Mouse (Mus musculus): Measurements from ENCODE around the gene Pigu. TPM values are rescaled to one million over a fixed set of nuclear protein-coding genes. Genes with fewer than 3 reads are reported as not detected.

The Pigu gene
- total RNA-seq, 2 experiments from 2014 or later: 28.6 to 29.4 TPM

DNA sequence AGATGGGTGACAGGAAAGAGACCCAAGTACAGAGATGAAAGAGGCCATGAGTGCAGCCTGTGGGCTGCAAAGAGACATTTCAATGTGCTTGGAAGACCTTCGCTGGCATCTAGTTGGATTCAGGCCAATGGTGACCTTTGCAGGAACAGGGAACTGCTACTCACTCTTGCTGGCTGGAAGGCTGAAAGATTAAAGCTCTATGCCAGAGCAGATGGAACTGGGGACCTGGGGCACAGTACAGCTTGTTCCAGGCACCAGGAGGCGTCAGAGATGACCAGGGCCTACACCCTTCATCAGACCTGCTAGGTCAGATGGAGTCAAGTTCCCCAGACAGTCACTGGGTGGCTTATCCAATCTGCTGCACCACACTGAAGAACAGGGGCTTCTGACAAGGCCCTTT, 63.8 kb downstream of the Pigu start:
- no peak for DNase-seq (ENCODE audit: low spot score in 2 of 2)

DNA sequence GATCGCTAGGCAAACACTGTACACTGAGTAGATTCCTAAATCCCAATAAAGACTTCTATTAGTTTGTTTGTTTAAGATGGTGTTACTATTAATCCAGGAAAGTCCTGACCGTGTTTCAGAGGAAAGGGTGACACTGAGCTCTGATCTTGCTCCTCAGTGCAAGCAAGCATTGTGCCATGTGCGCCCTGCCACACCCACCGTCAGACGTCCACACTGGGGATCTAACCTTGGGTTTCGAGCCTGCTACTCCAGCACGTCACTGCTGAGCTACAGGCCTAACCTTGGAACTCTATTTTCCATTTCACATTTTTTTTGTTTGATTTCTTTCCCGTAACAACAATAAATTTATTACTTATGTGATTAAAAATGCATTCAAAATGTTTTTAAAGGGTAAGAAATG, 67.2 kb downstream of the Pigu start:
- no peak for DNase-seq (ENCODE audit: low spot score in 2 of 2)

DNA sequence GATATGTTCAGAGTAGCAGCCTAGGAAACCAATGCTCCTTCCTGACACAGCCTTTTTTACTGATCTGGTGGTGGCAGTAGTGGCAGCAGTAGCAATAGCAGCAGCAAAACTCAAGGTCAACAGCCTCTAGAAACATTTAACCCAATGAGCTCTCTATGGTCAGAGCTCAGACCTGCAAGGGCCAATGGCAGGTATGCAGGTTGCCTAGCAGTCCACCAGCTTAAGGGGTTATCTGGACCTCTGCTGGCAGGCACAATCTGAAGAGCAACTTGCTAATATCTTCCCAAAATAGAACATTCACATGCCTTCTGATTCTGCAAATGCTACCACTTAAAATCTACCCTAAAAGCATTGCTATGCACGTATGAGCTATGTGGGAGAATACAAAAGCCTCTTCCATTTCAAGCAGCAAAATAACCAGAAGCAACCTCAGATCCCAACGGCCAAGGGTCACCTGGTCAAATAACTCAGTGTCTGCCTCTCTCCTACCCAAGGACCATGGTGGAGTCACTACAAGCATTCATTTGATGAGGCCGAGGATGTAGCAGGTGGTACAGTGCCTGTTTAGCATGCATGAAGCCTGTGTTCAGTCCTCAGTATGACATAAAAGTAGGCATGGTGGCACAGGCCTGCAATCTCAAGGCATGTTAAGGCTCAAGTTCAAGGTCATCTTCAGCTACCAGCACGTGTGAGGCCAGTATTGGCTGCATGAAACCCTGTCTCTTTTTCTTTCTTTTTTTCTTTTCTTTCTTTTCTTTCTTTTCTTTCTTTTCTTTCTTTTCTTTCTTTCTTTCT, 69.6 kb downstream of the Pigu start:
- no peak for DNase-seq (ENCODE audit: low spot score in 2 of 2)

GRCm38 (mm10) chr2:155285744-155286143, 71.5 kb downstream of the Pigu start:
- no peak for DNase-seq (ENCODE audit: low spot score in 2 of 2)

- peak in 1 of 2 experiments; percentile 63 for DNase-seq (ENCODE audit: low spot score in 2 of 2)
Measured at GRCm38 (mm10) chr2:155284647-155285046, 72.6 kb downstream of the Pigu start.

- peak in 1 of 2 experiments; percentile 72 for DNase-seq (ENCODE audit: low spot score in 2 of 2)
Measured at GRCm38 (mm10) chr2:155283793-155284192, 73.4 kb downstream of the Pigu start.

DNA sequence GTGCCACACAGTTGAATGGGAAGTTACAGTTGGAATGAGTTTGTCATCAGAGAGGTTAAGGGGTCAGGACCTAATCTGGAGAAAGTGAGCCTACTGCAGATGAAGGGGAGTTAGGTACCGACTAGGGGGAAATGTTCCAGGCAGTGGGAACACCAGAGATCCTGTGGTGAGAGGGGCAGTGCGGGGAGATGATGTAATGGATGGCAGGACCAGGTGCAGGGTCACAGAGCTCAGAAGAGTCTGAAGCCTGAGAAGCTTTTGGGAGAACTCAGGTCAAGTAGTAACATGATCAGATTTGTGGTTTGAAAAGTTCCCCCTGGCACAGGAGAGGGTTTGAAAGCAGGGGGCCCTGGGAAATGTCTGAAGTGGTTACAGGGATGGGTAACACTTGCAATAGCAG, 77.1 kb downstream of the Pigu start:
- no peak for DNase-seq (ENCODE audit: low spot score in 2 of 2)

GRCm38 (mm10) chr2:155279163-155279562, 78.1 kb downstream of the Pigu start:
- DNase-seq (ENCODE audit: low spot score in 2 of 2): no peak

GRCm38 (mm10) chr2:155278361-155278760, 78.9 kb downstream of the Pigu start:
- no peak for DNase-seq (ENCODE audit: low spot score in 2 of 2)

- no peak for DNase-seq (ENCODE audit: low spot score in 2 of 2)
Measured at GRCm38 (mm10) chr2:155277721-155278120, 79.5 kb downstream of the Pigu start.

- DNase-seq (ENCODE audit: low spot score in 2 of 2): peak; percentile 50 to 67
Measured at GRCm38 (mm10) chr2:155276621-155277175, 80.5 kb downstream of the Pigu start.

DNA sequence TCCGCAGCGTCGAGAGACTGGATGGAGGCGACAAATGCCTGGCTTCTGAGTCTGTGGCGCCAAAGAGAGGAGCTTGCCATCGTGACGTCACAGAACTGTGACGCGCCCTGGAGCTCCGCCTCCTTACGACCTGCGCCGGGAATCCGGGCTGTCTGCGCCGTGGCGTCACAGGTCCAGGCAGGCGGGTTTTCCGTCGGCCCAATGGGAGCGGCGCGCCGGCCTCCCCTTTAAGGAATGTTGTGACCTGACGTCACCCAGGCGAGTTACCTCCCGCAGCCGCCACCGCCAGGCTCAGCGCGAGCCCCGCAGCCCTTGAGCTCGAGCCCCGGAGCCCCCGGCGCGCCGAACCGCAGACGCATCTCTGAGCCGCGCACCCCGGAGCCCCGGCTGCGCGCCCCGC, 81.0 kb downstream of the Pigu start, which contains the start of gene Map1lc3a:
Gene Map1lc3a (plus strand): TSS at position 103 of the 400 bp plus-strand sequence.
- peak; percentile 92 to 95 for DNase-seq (ENCODE audit: low spot score in 2 of 2)

GRCm38 (mm10) chr2:155273603-155274002, 83.6 kb downstream of the Pigu start:
- DNase-seq (ENCODE audit: low spot score in 2 of 2): no peak

DNA sequence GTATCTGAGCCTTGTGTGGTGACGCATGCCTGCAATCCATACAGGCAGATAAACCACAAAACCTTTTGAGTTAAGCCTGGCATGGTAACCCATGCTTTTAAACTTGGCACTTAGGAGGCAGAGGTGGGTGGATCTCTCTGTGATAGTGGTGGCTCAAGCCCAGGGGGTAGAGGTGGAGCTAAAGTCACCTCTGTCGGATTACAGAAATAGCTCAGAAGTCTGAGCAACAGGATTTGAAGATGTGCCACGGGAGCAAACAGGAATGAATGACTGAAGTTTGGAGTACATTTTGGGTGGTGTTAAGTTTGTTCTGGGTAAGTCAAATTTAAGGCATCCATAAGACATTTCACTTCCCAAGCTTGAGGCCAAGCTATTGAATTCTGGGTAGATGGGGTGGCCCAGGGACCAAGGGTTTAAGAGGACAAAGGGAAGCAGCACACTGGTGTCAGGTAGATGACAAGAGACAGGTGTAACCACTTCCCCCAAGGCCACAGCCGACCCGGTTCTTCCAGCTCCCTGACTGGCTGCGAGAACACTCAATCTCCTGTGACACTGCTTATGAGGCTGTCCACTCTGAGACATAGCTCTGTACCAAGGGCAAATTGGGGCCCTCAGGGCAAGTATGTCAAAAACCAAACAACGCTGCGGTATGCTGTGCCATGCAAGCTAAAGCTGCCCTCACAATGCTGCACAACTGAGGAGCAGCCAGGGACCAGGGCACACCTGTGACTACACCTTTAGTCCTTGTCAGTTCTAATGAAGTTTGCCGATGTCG, 84.6 kb downstream of the Pigu start:
- no peak for DNase-seq (ENCODE audit: low spot score in 2 of 2)

DNA sequence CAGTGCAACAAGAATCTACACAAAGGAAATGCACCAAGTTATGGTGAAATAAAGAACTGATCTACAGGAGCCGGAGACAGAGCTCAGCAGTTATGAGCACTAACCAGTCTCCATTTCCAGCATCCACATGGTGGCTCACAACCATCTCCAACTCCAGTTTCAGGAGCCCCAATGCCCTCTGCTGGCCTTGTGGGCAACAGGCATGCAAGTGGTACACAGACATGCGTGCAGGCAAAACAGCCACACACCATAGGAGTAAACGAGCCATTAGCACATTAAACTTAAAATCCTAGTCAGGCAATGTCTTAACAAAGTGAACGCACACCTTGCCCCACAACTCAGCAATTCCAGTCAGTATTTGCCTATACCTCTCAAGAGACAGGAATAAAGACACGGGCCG, 85.3 kb downstream of the Pigu start:
- no peak for DNase-seq (ENCODE audit: low spot score in 2 of 2)

DNA sequence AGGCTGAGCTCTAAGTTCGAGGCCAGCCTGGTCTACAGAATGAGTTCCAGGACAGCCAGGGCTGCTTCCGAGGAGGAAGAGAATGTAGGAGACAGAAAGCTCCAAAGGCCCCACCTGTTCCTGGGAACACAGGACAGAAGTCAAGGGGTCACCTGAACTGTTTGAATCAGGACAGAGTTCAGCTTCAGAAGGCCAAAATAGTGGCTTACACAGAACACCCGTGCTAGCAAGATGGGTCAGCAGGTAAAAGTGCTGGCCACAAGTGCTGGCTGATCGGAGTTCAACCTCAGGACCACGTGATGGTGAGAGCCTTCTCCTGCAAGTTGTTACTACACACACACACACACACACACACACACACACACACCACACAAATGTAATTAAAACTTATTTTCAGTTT, 90.3 kb downstream of the Pigu start:
- no peak for DNase-seq (ENCODE audit: low spot score in 2 of 2)

DNA sequence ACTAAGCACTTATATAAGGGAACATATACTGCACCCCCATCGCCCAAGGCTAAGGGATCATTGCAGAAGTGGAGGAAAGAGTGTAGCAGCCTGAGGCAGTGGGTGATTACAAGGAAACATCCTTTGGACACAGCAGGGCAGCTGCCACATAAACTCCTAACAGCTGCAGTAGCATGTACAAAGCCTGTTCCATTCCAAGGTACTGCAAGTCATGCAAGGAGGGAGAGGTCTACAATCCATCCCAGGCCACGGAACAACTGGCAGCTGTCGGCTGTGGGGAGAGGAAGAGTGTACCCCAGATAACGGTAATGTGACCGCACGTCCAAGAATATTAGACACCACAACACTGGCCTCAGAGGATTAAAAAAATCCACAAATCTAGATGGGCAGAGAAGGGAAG, 91.7 kb downstream of the Pigu start:
- DNase-seq (ENCODE audit: low spot score in 2 of 2): no peak

- DNase-seq (ENCODE audit: low spot score in 2 of 2): no peak
Measured at GRCm38 (mm10) chr2:155249588-155249987, 107.6 kb downstream of the Pigu start.

- no peak for DNase-seq (ENCODE audit: low spot score in 2 of 2)
Measured at GRCm38 (mm10) chr2:155248718-155249117, 108.5 kb downstream of the Pigu start.

- no peak for DNase-seq (ENCODE audit: low spot score in 2 of 2)
Measured at GRCm38 (mm10) chr2:155248206-155248605, 109.0 kb downstream of the Pigu start.

GRCm38 (mm10) chr2:155246231-155246630, 111.0 kb downstream of the Pigu start:
- no peak for DNase-seq (ENCODE audit: low spot score in 2 of 2)

DNA sequence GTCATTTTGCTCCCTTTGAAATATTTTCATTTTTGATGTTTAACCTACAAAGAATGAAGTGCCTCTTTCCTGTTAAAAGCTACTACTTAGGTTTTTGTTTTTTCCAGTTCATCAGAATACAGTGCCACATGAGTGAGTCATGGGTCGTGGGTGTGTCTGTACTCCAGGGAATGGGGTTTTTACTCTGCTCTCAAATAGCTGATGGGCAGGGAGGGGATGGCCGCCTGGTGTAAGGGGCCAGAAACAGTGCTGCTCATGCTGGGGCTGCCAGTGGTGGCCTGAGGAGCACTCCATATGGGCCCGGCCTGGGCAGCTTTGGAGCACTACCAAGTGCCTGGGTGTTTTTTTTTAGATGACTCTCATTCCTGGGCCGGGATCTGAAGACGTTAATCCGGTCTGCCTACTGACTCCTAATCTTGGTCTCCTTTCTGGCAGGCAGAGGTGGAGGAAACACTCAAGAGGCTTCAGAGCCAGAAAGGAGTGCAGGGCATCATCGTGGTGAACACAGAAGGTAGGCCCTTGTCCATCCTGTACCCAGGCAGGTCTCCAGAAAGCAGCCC, 114.9 kb downstream of the Pigu start:
- DNase-seq (ENCODE audit: low spot score in 2 of 2): no peak

All from gastrocnemius, postnatal 4 days (tissue).